Mouse (Mus musculus): ENCODE measurements around the gene Scaf8.

The Scaf8 gene

GRCm38 (mm10) chr17:3207529-3208240 is 92.9 kb downstream of the Scaf8 start:
- DNase-seq (ENCODE audit: low spot score): no peak

DNA sequence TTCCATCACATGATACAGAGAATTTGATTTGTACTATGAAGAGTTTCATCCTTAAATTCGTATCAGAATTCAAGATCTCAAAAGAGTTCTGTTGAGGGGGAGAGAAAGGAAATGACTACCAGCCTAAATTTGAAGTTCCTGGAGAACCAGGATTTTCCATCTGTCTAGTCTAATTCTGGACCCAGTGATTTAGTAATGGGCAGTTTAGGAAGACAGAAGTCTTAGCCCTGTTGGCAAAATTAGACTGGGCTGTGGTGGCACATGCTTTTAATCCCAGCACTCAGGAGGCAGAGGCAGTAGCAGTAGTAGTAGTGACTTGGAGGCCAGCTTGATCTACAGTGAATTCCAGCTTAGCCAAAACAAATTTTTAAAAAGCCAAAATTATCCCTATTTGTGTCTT is 93.7 kb downstream of the Scaf8 start:
- DNase-seq (ENCODE audit: low spot score): no peak

GRCm38 (mm10) chr17:3209581-3209980 is 94.8 kb downstream of the Scaf8 start:
- no peak for DNase-seq (ENCODE audit: low spot score)

DNA sequence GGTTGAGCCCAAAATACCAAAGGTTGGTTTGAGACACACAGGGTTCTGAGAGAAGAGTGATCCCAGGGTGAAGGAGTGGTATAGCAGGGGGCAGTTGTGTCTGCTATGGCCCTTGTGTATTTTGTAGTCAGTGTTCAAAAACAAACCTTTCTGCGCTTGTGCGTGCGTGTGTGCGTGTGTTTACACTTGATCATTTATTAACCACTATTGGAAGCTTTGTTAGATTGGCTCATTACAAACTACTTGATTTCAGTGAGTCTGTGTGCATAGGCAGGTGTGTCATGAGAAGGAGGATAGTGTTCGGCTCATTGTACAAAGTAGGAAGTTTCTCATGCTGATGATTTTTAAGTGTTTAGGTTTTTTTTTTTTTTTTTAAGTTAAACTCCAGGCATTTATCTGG is 95.4 kb downstream of the Scaf8 start:
- DNase-seq (ENCODE audit: low spot score): no peak

DNA sequence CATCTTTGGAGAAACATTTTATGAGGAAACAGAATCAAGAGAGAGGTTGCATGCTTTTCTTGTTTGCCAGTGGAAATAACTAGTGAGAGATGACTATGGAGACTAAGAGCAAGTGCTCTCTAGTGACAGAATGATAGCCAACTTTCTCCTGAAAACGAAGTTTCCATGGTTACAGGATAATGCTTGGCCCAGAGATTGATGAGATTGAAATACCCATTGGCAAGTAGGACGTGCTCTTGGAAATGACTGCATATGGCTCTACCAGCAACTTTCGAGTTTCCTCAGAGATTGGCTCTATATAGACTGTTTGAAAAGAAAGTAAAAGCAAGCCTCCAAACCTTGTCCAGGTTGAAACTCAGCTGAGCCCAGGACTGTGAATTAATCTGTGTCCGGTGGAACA is 97.3 kb downstream of the Scaf8 start:
- DNase-seq (ENCODE audit: low spot score): no peak

DNA sequence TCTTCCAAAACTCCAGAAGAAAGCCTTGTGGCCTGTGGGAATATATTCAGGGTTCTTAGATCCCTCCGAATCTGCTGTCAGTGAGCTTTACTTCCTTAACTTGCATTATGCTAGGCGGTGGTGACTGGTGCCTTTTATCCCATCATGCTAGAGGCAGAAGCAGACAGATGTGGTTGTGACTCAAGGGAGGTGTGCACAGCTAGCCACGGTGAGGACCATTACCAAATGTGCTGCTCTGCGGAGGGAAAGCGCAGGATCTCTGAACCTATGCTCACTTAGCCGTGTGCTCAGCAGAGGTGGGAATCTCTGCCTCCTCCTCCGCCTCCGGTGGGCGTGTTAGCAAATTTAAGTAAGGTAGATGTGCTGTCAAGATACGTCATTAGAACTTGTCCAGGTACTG is 98.1 kb downstream of the Scaf8 start:
- no peak for DNase-seq (ENCODE audit: low spot score)

GRCm38 (mm10) chr17:3214852-3215251 is 100.1 kb downstream of the Scaf8 start:
- DNase-seq (ENCODE audit: low spot score): no peak

GRCm38 (mm10) chr17:3217023-3217422 is 102.3 kb downstream of the Scaf8 start:
- no peak for DNase-seq (ENCODE audit: low spot score)

DNA sequence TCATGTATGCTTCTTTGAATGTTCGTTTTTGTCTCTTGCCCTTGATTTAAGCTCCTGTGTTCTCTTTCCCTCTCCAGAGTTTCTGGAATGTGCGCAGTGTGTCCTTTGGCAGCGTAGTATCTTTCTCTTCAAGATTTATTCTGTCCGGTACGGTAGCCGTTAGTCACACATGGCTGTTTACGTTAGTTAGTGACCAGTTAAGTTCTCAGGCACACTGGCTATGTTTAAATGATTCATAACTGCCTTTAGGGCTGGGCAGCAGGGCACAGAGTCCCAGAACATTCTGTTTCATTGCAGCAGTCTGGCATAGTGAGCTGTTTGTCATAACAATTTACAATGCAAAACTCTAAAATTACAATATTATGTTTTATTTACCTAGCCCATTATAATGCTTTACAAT is 103.6 kb downstream of the Scaf8 start:
- DNase-seq (ENCODE audit: low spot score): no peak

DNA sequence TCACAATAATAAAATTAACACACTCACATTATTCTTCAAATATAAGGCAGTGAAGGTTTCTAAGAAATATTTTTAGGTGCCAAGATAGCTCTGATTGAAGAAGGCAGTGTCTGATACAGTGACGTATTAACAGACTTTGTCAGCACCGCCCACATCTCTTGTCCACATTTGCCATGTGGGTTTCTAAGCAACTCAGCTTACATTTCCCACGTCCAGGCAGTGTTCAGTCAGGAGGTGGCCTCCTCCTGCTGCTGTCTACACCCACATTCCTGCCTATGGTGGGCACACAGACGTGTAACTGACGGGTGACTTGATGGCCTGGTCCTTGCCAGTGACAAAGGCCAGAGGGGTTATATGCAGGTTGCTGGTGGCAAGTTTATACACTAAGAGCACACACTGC is 104.1 kb downstream of the Scaf8 start:
- DNase-seq (ENCODE audit: low spot score): no peak

GRCm38 (mm10) chr17:3220201-3220600 is 105.4 kb downstream of the Scaf8 start:
- DNase-seq (ENCODE audit: low spot score): no peak

GRCm38 (mm10) chr17:3223071-3223470 is 108.3 kb downstream of the Scaf8 start:
- DNase-seq (ENCODE audit: low spot score): no peak

DNA sequence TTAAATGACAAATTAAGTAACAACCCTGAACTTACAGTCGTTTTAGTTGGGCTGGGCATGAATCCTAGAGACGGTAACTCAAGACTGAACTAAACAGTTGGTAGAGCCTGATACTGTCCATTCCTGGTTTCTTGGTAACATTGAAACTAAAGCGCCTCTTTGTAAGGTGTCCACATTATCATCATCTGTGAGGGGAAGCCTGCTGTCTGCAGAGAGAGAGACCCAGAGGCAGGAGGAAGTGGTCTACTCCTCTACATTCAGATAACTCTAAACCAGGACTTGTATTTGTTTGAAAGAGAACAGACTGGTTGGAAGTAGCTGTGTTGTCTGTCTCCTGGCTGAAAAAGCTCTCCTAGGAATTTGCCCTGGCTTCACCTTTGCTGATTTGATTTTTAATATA is 108.9 kb downstream of the Scaf8 start:
- no peak for DNase-seq (ENCODE audit: low spot score)

DNA sequence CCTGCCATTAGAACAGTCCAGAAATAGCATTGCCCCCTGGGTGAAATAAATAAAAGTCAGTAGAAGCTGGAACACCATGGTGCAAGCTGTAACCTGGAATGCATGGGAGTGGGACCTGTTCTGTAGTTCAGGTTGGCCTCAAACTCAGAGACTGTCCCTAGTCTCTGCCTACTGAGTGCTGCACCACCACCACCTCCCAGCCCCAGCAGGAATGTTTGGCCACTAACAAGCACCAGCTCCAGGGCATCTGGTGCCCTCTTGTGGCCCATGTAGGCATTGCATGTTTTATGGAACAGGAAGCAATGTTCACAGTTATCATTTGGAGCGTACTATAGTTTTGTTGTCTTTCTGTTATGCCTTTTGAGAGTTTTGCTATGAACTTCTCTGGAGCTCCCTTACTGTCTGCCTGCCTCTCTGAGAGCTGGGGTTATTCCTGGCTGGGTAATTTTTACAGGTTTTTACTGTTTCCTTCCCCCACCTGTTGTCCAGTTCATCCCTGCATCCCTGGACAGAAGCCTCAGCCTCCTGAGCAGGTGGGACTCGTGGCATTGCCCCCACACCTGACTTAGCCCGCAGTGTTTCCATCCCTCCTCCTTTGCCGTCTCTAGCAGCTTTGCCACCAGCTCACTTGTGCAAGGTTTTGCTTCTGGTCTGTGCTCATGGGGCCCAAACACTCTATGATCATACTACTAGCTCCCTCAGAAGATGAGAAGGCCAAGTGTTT is 109.8 kb downstream of the Scaf8 start:
- peak; percentile 88 for DNase-seq (ENCODE audit: low spot score)

DNA sequence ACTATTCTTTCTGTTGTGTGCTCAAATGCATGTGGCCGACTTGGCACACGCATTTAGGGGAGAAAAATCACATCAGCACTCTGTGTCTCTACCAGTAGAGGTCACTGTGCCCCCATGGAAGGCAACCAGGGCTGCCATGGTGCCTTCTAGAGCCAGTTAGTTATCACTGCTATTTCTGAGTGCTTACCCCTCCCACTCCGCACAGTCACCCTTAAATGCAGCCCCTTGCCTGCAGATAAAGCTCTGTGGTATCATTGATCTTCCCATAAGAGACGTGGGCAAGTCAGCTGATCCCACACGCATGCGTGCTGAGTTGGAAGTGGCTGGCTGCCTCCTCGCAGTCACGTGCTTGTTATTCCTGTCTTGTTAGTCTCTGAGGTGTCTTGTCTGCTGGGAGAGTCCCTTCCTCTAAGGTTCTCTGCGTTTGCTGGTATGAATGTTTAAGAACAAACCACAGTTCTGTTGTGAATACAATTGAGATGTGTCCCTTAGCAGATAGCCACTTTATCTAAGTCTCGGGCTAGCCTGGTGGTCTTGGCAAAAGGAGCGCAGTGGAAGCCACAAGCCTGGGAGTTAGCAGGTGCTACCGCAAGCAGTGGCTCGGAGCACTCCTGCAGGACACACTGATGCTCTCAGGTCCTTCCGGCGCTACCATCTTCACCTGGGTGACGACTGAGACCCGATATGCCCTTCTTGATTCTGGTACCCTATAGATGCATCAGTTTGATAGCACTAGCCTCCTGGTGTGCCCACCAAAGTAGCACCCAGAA is 115.6 kb downstream of the Scaf8 start:
- DNase-seq (ENCODE audit: low spot score): peak; percentile 78

GRCm38 (mm10) chr17:3232626-3233025 is 117.9 kb downstream of the Scaf8 start:
- no peak for DNase-seq (ENCODE audit: low spot score)

DNA sequence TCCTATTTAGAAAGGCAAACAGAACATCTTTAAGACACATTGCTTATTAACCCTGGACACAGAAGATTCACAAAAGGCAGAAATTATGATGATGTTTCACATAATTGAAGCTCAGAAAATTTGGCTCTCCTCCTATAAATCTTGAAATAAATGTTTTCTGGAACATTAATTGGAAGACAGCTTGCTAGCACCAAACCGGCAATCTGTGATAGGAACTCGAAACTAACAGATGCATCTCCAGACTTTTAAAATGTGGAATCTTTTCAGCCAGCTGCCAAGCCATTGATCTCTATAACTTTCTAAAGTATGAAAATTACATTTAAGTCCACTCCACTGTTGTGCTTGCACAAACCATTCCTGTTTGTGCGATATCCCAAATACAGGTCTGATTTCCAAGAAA is 128.9 kb downstream of the Scaf8 start:
- no peak for DNase-seq (ENCODE audit: low spot score)

DNA sequence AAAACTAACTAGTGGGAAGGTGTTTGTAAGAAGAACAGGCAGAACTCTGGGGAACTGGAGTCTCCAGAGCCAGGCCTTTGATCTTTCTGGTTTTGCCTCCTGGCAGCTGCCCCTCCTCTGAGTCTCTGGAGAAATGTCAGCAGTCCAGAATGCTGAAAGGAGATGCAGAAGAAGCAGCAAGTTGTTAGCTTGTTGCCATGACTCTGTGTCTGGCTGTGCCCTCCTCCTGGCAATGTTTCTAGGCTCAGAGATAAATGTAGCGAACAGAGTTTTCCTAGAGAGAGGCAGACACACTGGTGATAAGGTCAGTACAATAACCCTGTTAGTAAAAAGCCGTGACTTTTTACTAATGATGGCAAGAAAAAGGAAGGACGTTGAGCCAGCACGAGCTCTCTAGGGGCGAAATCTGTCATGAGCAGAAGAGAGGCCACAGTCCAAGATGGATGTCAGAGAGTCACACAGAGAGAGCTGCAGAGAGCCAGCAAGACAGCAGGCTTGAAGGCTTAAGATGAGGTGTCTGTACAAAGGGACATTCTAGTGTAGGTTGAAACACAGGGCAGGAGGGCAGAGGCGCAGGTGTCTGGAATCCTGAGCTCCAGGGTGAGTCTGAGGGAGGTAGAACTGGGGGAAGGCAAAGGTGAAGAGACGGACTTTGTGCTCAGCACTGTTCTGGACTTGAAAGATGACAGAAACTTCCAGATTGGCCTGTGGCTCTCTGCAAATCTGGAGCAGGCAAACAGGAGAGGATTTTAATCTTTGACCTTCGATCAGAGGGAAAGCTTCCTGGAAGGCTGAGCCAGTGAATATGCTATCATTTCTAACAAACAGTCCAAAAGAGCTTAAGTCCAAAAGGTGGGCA is 130.3 kb downstream of the Scaf8 start:
- no peak for DNase-seq (ENCODE audit: low spot score)

DNA sequence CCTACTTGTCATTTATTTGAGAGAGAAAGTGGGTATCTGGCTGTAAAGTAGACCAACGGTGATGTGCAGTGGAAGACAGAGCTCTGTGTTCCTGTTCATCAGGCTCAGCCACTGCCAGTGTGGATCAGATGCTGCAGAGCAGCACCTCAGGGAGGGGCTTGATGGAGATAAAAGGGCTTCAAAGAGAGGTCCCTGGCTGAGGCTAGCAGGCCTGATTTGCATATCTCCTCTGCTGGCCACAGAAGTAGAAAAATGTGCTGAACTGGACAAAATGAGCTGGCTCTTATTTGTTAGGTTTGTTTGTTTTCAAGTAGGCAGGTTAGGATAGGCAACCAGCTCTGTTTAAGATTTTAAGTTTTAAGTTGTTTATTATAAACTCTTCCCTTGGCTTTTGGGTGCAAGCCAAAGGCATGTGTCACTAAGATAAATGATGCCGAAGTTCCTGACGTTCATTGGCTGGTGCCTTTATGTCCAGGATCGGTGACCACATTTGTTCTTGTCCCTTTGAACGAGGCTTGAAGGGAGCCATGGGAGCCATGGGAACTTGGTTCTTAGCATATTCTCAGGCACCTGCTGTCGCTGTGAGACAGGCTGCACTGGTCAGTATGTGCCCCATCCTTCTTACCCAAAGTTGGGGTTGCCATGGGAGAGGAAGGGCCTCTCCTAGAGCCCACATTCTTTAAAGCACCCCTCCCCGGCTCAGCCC is 132.0 kb downstream of the Scaf8 start:
- DNase-seq (ENCODE audit: low spot score): peak; percentile 67

Measured in embryo, embryonic 10.5 days (tissue).